25 mouse cellular contexts compared by ENCODE assay signal in genomic region chr9:87008507-87008906, GRCm38 (mm10). TPM values are rescaled to one million over a fixed set of nuclear protein-coding genes. Genes with fewer than 3 reads are reported as not detected.
"Had no signal": no experiment of that assay in that cellular context is flagged by ENCODE, and none has a peak within 500 bp of the region (broad histone marks: within the 10 kb centered on the region; RNA-seq: fewer than 3 reads in every experiment).

No protein-coding gene starts in this region.

- H3K4me3 ChIP-seq: layer of hippocampus, adult 2 months; left cerebral cortex, adult 2 months; liver, embryonic 13.5 days; stomach, embryonic 15.5 days had no signal

- H3K27ac ChIP-seq: layer of hippocampus, adult 2 months; left cerebral cortex, adult 2 months; liver, embryonic 13.5 days; stomach, embryonic 15.5 days had no signal

- H3K9me3 ChIP-seq: liver, embryonic 13.5 days; stomach, embryonic 15.5 days had no signal

- H3K4me1 ChIP-seq: liver, embryonic 13.5 days; stomach, embryonic 15.5 days had no signal

- H3K9ac ChIP-seq: liver, embryonic 13.5 days; stomach, embryonic 15.5 days had no signal

- H3K36me3 ChIP-seq: liver, embryonic 13.5 days; stomach, embryonic 15.5 days had no signal

- DNase-seq: kidney, adult 8-10 months; kidney, postnatal 14 days; kidney, postnatal 4 days; layer of hippocampus, postnatal 36 days; liver, embryonic 13.5 days; lung, adult 2 months; lung, postnatal 14 days; lung, postnatal 4 days; midbrain, embryonic 14.5 days; right cerebral cortex, postnatal 14 days; spleen, adult 18-20 months; thymus, postnatal 36 days had no signal

- H3K4me2 ChIP-seq: liver, embryonic 13.5 days; midbrain, embryonic 11.5 days; stomach, embryonic 15.5 days had no signal

RNA-seq across cellular contexts. Expression of gene Ripply2, which starts 6.8 kb away (rescaled TPM):
- total RNA-seq: liver, adult 2 months; megakaryocyte progenitor cell, adult 5-6 weeks; megakaryocyte-erythroid progenitor cell, adult 5-6 weeks had no signal
- polyA plus RNA-seq: limb, embryonic 11.5 days; limb, embryonic 14.5 days; liver, adult 2 months; liver, embryonic 13.5 days; liver, embryonic 16.5 days; lung, adult 2 months; lung, embryonic 16.5 days; thymus, postnatal 0 days; urinary bladder, adult 2 months had no signal
